Mouse (Mus musculus) embryonic facial prominence, embryonic 10.5 days (tissue): Measurements from ENCODE around the gene Prelid3b. TPM values are rescaled to one million over a fixed set of nuclear protein-coding genes. Genes with fewer than 3 reads are reported as not detected.

Source experiments
- DNase-seq: peaks from one replicate; pipeline ENCODE4 v3.0.0-alpha.2; 2017; ENCODE audit warnings: low spot score
- H3K27ac ChIP-seq: fragments of 300-500 bp; sonication (generic); replicated peaks from 2 replicates; pipeline ENCODE4 v1.5.1; 2016; ENCODE audit warnings: mild to moderate bottlenecking
- H3K27me3 ChIP-seq: fragments of 300-500 bp; sonication (generic); replicated peaks from 2 replicates; pipeline ENCODE4 v1.6.1; 2016; ENCODE audit warnings: low read depth, mild to moderate bottlenecking; ENCODE audit not compliant: poor library complexity, severe bottlenecking
- H3K36me3 ChIP-seq: fragments of 300-500 bp; sonication (generic); replicated peaks from 2 replicates; pipeline ENCODE4 v1.6.1; 2016; ENCODE audit warnings: mild to moderate bottlenecking, moderate library complexity
- H3K4me1 ChIP-seq: fragments of 300-500 bp; sonication (generic); 2 replicates; pipeline ENCODE4 v1.6.1; 2016
- H3K4me3 ChIP-seq: fragments of 300-500 bp; sonication (generic); 2 replicates; pipeline ENCODE4 v1.5.1; 2016; ENCODE audit warnings: mild to moderate bottlenecking, moderate library complexity
- H3K9me3 ChIP-seq: fragments of 300-500 bp; sonication (generic); 2 replicates; pipeline ENCODE4 v1.6.1; 2016; ENCODE audit warnings: mild to moderate bottlenecking
- WGBS: fragments of 180-500 bp; shearing (Covaris S2); methylation state at CpG from one replicate; pipeline ENCODE4 v1.1.7; 2016; 5-methylcytosine and 5-hydroxymethylcytosine counted together
- polyA plus RNA-seq: library from polyadenylated mRNA; unstranded; fragments of >200 nt; fragmentation: Nextera tagmentation; extraction: Ambion mirVana; gene quantifications from 2 replicates; pipeline ENCODE4 v1.2.1, GENCODE M21; 2016

Prelid3b gene
- polyA plus RNA-seq, 1 experiment from 2014 or later = 121 TPM

DNA sequence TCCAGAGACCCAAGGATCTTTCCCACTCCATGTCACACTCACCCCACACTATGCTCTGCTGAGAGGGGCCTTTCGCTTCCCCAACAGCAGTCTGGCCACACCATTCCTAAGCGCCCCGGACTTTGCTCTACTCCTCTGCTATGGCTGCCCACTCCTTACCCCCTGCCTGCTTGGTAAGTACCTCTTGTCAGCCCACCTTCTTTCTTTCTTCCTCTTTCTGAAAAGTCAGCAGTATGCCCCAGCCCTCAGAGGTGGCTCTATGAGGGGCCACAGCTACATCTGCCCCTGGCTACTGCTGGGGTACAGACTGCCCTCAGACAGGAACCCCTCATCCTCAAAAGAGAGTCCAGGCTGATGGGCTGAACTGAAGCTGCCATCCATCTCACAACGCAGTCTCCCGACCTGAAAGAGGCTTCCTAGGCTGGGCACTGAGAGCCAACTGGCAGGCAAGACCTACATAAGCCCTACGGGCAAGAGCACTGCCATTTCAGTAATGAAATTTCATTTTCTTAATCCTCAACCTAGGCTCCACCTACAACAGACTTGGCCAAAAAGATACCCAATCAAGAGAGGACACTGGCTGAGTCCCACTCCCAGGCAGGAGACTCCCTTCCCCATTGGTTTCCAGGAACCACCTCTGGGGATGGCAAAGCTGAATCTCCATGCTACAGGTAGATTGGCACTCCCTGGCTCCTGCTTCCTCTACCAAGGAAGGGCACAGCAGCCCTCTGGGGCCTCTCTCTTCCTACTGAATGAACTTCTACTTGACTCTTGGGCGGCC is 35.8 kb downstream of the Prelid3b start:
- Histone ChIP-seq H3K9me3 (no peaks in the 10 kb centered on the region), H3K27ac (no peak overlapping the region), H3K4me1 (peaks cover 35% of the 10 kb centered on the region), H3K27me3 (no peaks in the 10 kb centered on the region), H3K4me3 (no peak overlapping the region), H3K36me3 (peaks cover 49% of the 10 kb centered on the region)
- no peak for DNase-seq
- 96% methylated on average over 7 of the region's 7 CpGs for WGBS

DNA sequence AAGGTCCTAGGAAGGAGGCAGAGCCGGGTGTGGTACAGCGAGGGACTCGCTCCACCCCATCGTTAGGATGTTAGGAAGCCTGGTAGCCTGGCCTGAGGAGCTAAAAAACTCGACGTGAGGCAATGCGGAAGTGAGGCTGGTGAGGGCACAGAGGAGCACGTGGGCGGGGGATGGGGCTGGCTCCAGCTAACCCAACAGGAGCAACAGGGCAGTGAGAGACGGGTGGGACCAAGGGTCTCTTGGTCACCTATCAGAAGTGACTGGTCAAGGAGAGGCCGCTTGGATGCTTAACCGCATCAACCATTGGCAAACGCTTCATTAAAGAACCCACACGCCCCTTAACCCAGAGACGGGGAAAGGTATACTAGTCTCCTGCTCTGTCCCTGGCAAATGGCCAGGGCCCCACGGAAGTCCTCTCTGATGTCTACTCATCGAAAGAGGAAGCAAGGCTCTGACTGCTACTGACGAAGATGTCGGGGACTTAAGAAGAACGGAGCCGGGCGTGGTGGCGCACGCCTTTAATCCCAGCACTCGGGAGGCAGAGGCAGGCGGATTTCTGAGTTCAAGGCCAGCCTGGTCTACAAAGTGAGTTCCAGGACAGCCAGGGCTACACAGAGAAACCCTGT is 36.7 kb downstream of the Prelid3b start:
- H3K4me1 ChIP-seq = peaks cover 31% of the 10 kb centered on the region
- H3K27ac ChIP-seq = no peak overlapping the region
- 91% methylated on average over 26 of the region's 26 CpGs for WGBS
- H3K9me3 ChIP-seq = no peaks in the 10 kb centered on the region
- peaks cover 56% of the 10 kb centered on the region for H3K36me3 ChIP-seq
- no peaks in the 10 kb centered on the region for H3K27me3 ChIP-seq
- DNase-seq = no peak
- H3K4me3 ChIP-seq = no peak overlapping the region

DNA sequence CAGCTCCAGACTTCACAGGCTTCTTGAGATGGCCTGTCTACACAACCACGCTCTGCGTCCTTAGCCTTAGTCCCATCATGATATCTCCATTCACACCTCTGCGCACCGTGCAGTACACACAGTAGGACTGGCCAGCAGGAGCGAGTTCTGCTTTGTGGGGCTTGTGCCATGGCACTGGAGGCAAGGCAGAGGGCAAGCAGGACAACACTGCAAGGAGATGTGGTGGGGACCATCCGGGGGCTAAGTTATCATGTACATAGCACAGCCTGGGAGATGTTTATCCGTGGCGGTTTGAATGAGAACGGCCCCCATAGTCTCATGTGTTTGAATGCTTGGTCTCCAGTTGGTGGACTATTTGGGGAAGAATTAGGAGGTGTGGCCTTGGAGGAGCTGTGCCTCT is 37.9 kb downstream of the Prelid3b start:
- DNase-seq = no peak
- no peaks in the 10 kb centered on the region for H3K27me3 ChIP-seq
- H3K4me3 ChIP-seq = no peak overlapping the region
- H3K27ac ChIP-seq = no peak overlapping the region; the same call in 1 of the 2 replicates
- WGBS = 96% methylated on average over 9 of the region's 9 CpGs
- no peaks in the 10 kb centered on the region for H3K9me3 ChIP-seq
- peaks cover 29% of the 10 kb centered on the region for H3K4me1 ChIP-seq
- H3K36me3 ChIP-seq = peaks cover 68% of the 10 kb centered on the region

DNA sequence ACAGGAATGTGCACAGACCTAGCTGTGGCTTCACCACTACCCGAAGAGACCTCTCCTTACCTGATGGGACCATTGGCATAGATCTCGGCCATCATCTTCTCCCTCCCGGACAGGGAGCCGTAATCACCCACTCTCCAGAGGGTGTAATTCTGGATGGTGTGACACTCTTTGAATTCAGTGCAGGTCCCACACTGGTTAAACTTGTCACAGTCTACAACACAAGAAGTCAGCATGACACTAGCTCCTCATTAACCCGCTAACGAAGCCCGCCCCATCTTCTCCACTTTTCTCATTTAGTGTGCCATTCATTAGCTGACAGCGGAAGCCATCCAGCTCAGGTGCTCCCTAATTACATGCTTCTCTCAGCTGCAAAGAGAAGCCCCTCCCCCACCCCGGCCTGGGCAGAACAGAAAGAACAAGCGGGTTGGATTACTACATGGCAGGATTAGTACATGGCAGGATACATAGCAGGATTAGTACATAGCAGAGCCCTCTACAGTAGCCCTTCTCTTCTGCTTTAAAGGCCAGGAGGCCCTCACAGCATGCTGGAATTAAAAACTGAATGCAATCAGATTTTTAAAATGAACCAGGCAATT is 43.8 kb downstream of the Prelid3b start:
- Histone ChIP-seq H3K27ac (no peak overlapping the region), H3K4me1 (peaks cover 6% of the 10 kb centered on the region; the same call in 1 of the 2 replicates), H3K27me3 (no peaks in the 10 kb centered on the region), H3K36me3 (peaks cover 92% of the 10 kb centered on the region), H3K4me3 (no peak overlapping the region), H3K9me3 (no peaks in the 10 kb centered on the region)
- 83% methylated on average over 10 of the region's 10 CpGs for WGBS
- DNase-seq = peak; percentile 37

DNA sequence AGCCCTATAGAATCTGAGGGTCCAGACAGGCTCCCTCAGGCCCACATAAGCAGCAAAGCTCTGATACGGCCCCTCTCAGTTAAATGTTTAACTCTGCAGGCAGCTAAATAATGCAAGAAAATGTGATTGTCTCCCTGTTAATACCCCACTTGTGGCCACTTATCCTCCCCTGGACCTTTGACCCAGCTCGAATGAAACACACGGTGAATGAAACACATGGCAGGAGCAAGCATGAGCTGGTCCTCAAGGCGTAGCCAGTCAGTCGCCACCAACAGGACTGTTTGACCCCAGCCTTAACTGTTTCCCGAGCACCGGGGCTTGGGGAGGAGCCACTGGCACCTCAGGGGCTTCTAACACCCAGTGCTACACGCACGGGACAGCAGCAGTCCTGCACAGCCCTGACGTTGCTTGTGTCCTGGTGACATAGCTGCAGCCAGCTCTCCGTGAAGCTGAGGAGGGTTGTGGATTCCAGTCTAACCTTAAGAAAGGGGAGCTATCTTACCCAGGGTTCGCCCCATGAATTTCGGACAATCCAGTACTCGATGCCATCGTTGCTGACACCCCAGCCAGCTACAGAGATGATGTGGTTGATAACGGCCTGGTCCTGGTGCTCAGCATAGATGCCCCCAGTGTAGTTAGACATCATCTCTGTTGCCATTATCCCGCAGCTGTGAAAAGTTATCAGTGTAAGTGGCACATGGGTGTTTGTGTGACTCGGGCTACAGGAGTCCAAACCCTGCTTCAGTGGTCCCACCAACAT is 44.6 kb downstream of the Prelid3b start:
- Histone ChIP-seq H3K4me3 (no peak overlapping the region), H3K36me3 (peaks cover 93% of the 10 kb centered on the region), H3K9me3 (no peaks in the 10 kb centered on the region), H3K4me1 (peaks cover 6% of the 10 kb centered on the region; the same call in 1 of the 2 replicates), H3K27ac (no peak overlapping the region), H3K27me3 (no peaks in the 10 kb centered on the region)
- WGBS = 81% methylated on average over 18 of the region's 18 CpGs
- DNase-seq = no peak

DNA sequence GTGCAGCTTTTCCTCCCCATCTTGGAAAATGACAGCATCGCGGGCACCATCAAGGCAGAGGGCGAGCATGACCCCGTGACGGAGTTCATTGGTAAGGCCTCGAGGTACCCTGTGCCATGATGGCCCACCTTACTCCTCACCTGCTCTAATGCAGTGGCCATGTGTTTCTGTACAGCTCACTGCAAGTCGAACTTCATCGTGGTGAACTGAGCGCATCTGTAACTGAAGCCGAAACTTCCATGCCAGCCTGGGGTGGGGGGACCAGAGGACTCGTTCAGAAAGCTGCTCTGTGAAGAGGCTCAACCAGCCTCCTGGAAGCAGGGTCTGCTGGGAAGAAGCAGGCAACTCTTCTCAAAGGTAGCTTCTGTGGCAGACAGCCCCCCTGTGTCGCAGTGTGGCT is 46.0 kb downstream of the Prelid3b start:
- H3K27ac ChIP-seq = no peak overlapping the region
- H3K4me1 ChIP-seq = peaks cover 6% of the 10 kb centered on the region; the same call in 1 of the 2 replicates
- no peak overlapping the region for H3K4me3 ChIP-seq
- no peaks in the 10 kb centered on the region for H3K9me3 ChIP-seq
- 91% methylated on average over 12 of the region's 12 CpGs for WGBS
- H3K36me3 ChIP-seq = peaks cover 95% of the 10 kb centered on the region
- H3K27me3 ChIP-seq = no peaks in the 10 kb centered on the region
- no peak for DNase-seq

DNA sequence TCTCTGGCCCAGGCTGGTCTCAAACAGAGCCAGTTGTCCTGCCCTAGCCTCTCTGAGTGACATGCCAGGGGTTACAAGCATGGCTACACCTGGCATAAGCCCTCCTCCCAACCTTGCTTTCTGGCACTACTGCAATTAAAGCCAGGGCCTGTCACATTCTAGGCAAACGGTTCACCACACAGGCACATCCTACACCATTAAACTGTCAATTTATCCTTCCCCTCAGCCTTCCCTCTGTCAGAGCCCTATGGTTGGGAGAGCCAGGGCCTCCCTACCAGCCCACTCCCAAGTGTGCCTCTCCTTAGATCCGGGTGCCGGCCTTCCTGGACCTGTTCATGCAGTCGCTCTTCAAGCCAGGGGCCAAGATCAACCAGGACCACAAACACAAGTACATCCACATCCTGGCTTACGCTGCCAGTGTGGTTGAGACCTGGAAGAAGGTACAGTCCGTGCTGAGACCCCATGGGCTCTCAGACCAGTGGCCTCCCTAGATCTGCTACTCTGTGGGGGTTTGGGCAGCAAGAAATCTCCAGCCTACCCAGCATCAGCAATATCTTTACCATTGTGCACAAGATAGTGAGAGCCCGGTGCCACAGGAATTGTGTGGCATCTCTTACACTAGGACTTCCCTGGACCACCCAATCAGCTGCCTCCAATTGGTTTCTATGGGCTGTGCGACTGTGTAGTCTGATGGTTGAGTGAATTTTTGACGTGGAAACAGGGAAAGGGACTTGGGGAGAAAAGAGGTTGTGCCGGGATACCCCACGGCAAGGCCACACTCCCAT is 48.4 kb downstream of the Prelid3b start:
- no peaks in the 10 kb centered on the region for H3K9me3 ChIP-seq
- DNase-seq = no peak
- H3K27me3 ChIP-seq = no peaks in the 10 kb centered on the region
- 93% methylated on average over 11 of the region's 11 CpGs for WGBS
- H3K36me3 ChIP-seq = peaks cover 100% of the 10 kb centered on the region
- H3K4me1 ChIP-seq = peaks cover 6% of the 10 kb centered on the region; the same call in 1 of the 2 replicates
- H3K27ac ChIP-seq = no peak overlapping the region
- H3K4me3 ChIP-seq = no peak overlapping the region

DNA sequence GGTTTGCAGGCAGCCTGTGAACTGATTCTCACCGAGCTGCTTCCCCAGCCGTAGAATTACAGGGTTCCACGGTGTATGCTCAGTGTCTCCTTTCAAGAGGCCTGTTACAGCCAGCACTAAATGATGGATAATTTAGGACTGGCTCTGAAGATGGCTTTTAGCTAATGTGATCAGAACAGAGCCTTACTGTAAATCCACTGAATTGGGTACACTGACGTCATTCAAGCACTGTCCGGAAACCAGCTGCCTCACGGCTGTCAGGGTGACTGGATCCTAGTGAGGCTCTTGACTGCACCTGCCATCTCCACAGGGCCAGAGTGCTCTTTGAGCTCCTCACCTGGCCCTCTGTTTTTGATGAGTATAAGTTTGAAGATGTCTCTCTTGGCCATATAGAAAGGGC is 51.8 kb downstream of the Prelid3b start:
- no peak for DNase-seq
- Histone ChIP-seq H3K4me1 (peaks cover 12% of the 10 kb centered on the region), H3K27ac (no peak overlapping the region), H3K36me3 (peaks cover 89% of the 10 kb centered on the region), H3K4me3 (no peak overlapping the region), H3K9me3 (no peaks in the 10 kb centered on the region), H3K27me3 (no peaks in the 10 kb centered on the region)
- WGBS = 93% methylated on average over 6 of the region's 6 CpGs

DNA sequence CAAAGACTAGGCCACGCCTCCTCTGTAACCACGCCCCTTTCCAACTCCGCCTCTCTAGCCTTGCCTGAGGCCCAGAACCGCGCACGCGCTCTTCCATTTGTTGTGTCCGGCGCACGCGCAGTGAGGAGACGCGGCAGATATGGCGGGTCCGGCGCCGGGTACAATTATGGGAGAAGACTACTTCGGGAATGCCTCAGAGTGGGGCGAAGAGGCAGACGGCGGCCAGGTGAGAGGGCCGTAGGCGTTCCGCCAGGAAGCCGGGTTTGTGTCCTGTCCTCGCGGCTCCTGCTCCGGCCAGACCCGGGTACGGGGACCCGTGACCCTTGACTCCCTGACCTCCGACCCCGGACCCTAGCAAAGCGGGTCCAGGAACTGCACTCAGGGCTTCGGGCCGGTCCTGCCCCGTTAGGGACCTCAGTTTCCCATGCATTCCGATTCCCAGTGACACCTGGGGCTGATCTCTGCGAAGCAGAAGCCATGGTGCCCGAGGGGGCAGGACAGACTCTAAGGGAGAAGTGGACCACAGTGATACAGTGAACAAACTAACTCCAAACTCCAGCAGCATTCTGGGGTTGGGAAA is 57.1 kb downstream of the Prelid3b start, which contains the start of gene Nelfcd:
Nelfcd (plus strand) TSS at position 74 of the 580 bp plus-strand sequence.
- Histone ChIP-seq H3K9me3 (no peaks in the 10 kb centered on the region), H3K36me3 (peaks cover 36% of the 10 kb centered on the region), H3K27me3 (no peaks in the 10 kb centered on the region), H3K27ac (peak within 1 kb of the TSS; percentile 92), H3K4me3 (peak within 1 kb of the TSS; percentile 71), H3K4me1 (peaks cover 12% of the 10 kb centered on the region)
- WGBS = under 1% methylated on average over 40 of the region's 40 CpGs
- DNase-seq = peak; percentile 97
